Comparison of ENCODE assay signal across 19 mouse cellular contexts in genomic region chr10:108185265-108185664, GRCm38 (mm10). TPM values are rescaled to one million over a fixed set of nuclear protein-coding genes. Genes with fewer than 3 reads are reported as not detected.
DNase-seq lines count a peak whose midpoint lies in the region; ATAC-seq and TF ChIP-seq lines count a peak whose summit lies in the region.
"Had no signal": no experiment of that assay in that cellular context is flagged by ENCODE, and none has a peak within 500 bp of the region (broad histone marks: within the 10 kb centered on the region; RNA-seq: fewer than 3 reads in every experiment).

No protein-coding gene starts in this region.

- no peak overlapping the region for H3K4me3 ChIP-seq in forebrain, embryonic 15.5 days
- no peak overlapping the region for H3K4me3 ChIP-seq in forebrain, embryonic 11.5 days (ENCODE audit: low read depth, low read length)
- no peak overlapping the region for H3K4me3 ChIP-seq in intestine, embryonic 16.5 days (ENCODE audit: low read length)
- H3K4me3 ChIP-seq in intestine, embryonic 15.5 days (replicated peaks): no peak overlapping the region
- no peak overlapping the region for H3K4me3 ChIP-seq in intestine, postnatal 0 days (ENCODE audit: low read depth, low read length)
- no peak overlapping the region for H3K4me3 ChIP-seq in kidney, embryonic 14.5 days (ENCODE audit: low read length)
- H3K4me3 ChIP-seq: hindbrain, embryonic 15.5 days; midbrain, embryonic 13.5 days had no signal

- no peaks in the 10 kb centered on the region; the same call in 1 of the 2 replicates for H3K4me1 ChIP-seq in forebrain, embryonic 15.5 days
- no peaks in the 10 kb centered on the region for H3K4me1 ChIP-seq in forebrain, embryonic 11.5 days (replicated peaks; ENCODE audit: control insufficient read depth, insufficient read depth, low read length)
- H3K4me1 ChIP-seq in intestine, embryonic 16.5 days (ENCODE audit: control insufficient read depth, insufficient read depth, low read length): peaks cover 7% of the 10 kb centered on the region; the same call in 1 of the 2 replicates
- H3K4me1 ChIP-seq in intestine, embryonic 15.5 days (replicated peaks): peaks cover 7% of the 10 kb centered on the region; the same call in 1 of the 2 replicates
- peaks cover 3% of the 10 kb centered on the region; the same call in 1 of the 2 replicates for H3K4me1 ChIP-seq in intestine, postnatal 0 days (replicated peaks; ENCODE audit: control insufficient read depth, insufficient read depth, low read length)
- no peaks in the 10 kb centered on the region for H3K4me1 ChIP-seq in kidney, embryonic 14.5 days (ENCODE audit: control insufficient read depth, insufficient read depth, low read length)

- H3K36me3 ChIP-seq in forebrain, embryonic 15.5 days: no peaks in the 10 kb centered on the region
- no peaks in the 10 kb centered on the region for H3K36me3 ChIP-seq in forebrain, embryonic 11.5 days (ENCODE audit: control insufficient read depth, insufficient read depth, low read length)
- no peaks in the 10 kb centered on the region; the same call in 1 of the 2 replicates for H3K36me3 ChIP-seq in intestine, embryonic 16.5 days (ENCODE audit: control insufficient read depth, insufficient read depth, low read length)
- no peaks in the 10 kb centered on the region for H3K36me3 ChIP-seq in intestine, embryonic 15.5 days
- no peaks in the 10 kb centered on the region for H3K36me3 ChIP-seq in intestine, postnatal 0 days (ENCODE audit: control insufficient read depth, insufficient read depth)
- H3K36me3 ChIP-seq in kidney, embryonic 14.5 days (ENCODE audit: control insufficient read depth, insufficient read depth, low read length): no peaks in the 10 kb centered on the region
- H3K36me3 ChIP-seq: hindbrain, embryonic 15.5 days; midbrain, embryonic 13.5 days had no signal

- peak; percentile 44; the same call in 1 of the 2 replicates for ATAC-seq in forebrain, embryonic 15.5 days (replicated peaks)
- ATAC-seq in forebrain, embryonic 11.5 days (replicated peaks; ENCODE audit: low FRiP score): no peak
- ATAC-seq in intestine, embryonic 16.5 days: 0 out of 2 replicates have a peak, but pooled peaks have one; percentile 27
- ATAC-seq in intestine, embryonic 15.5 days: no peak; the same call in 1 of the 2 replicates
- peak; percentile 81 for ATAC-seq in intestine, postnatal 0 days
- ATAC-seq in kidney, embryonic 14.5 days (ENCODE audit: low FRiP score, low TSS enrichment): no peak
- ATAC-seq: midbrain, embryonic 13.5 days had no signal

- no peak overlapping the region for H3K27ac ChIP-seq in forebrain, embryonic 15.5 days (replicated peaks)
- H3K27ac ChIP-seq in forebrain, embryonic 11.5 days (ENCODE audit: low read depth, low read length): no peak overlapping the region
- H3K27ac ChIP-seq in intestine, embryonic 16.5 days (ENCODE audit: low read length): no peak overlapping the region
- H3K27ac ChIP-seq in intestine, embryonic 15.5 days: no peak overlapping the region
- H3K27ac ChIP-seq in intestine, postnatal 0 days (ENCODE audit: low read depth, low read length): no peak overlapping the region
- no peak overlapping the region for H3K27ac ChIP-seq in kidney, embryonic 14.5 days (ENCODE audit: low read depth, low read length)
- H3K27ac ChIP-seq: hindbrain, embryonic 15.5 days; macrophage; midbrain, embryonic 13.5 days had no signal

- H3K27me3 ChIP-seq in forebrain, embryonic 15.5 days: no peaks in the 10 kb centered on the region
- no peaks in the 10 kb centered on the region for H3K27me3 ChIP-seq in forebrain, embryonic 11.5 days (ENCODE audit: control insufficient read depth, insufficient read depth, low read length)
- no peaks in the 10 kb centered on the region for H3K27me3 ChIP-seq in intestine, embryonic 16.5 days (replicated peaks; ENCODE audit: control insufficient read depth, insufficient read depth, low read length)
- H3K27me3 ChIP-seq in intestine, embryonic 15.5 days (replicated peaks): no peaks in the 10 kb centered on the region
- H3K27me3 ChIP-seq in intestine, postnatal 0 days (replicated peaks; ENCODE audit: control insufficient read depth, insufficient read depth, low read length): no peaks in the 10 kb centered on the region
- H3K27me3 ChIP-seq in kidney, embryonic 14.5 days (ENCODE audit: control insufficient read depth, insufficient read depth, low read length): no peaks in the 10 kb centered on the region
- H3K27me3 ChIP-seq: hindbrain, embryonic 15.5 days; midbrain, embryonic 13.5 days had no signal

- WGBS in forebrain, embryonic 15.5 days: 78% methylated on average over 3 of the region's 3 CpGs
- WGBS in forebrain, embryonic 11.5 days: 89% methylated on average over 3 of the region's 3 CpGs
- WGBS in intestine, embryonic 16.5 days: 71% methylated on average over 3 of the region's 3 CpGs
- WGBS in intestine, embryonic 15.5 days: 78% methylated on average over 3 of the region's 3 CpGs
- WGBS in intestine, postnatal 0 days: 62% methylated on average over 3 of the region's 3 CpGs
- 85% methylated on average over 3 of the region's 3 CpGs for WGBS in kidney, embryonic 14.5 days

- H3K4me2 ChIP-seq in forebrain, embryonic 15.5 days (replicated peaks): no peak overlapping the region
- H3K4me2 ChIP-seq in forebrain, embryonic 11.5 days (ENCODE audit: low read depth, low read length, severe bottlenecking): no peak overlapping the region
- no peak overlapping the region for H3K4me2 ChIP-seq in intestine, embryonic 16.5 days (ENCODE audit: low read depth, low read length)
- H3K4me2 ChIP-seq in intestine, embryonic 15.5 days (replicated peaks): no peak overlapping the region
- H3K4me2 ChIP-seq in intestine, postnatal 0 days (replicated peaks; ENCODE audit: low read depth): no peak overlapping the region
- no peak overlapping the region for H3K4me2 ChIP-seq in kidney, embryonic 14.5 days (replicated peaks; ENCODE audit: low read depth, low read length)
- H3K4me2 ChIP-seq: hindbrain, embryonic 15.5 days; midbrain, embryonic 13.5 days had no signal

- no peak for DNase-seq in forebrain, embryonic 11.5 days (ENCODE audit: low spot score)
- peak; percentile 56 for DNase-seq in Muller cell, postnatal 12 days (ENCODE audit: inconsistent ontology term)
- DNase-seq in ovary, postnatal 10 days (ENCODE audit: low spot score): no peak
- DNase-seq: B cell, adult 2 months; cerebellum, postnatal 10 days; heart, adult 18-20 months; kidney, adult 8-10 months; kidney, postnatal 4 days; liver; lung, adult 2 months; right cerebral cortex, postnatal 14 days had no signal

- no peak overlapping the region for H3K9ac ChIP-seq in forebrain, embryonic 15.5 days (replicated peaks)
- no peak overlapping the region for H3K9ac ChIP-seq in forebrain, embryonic 11.5 days (ENCODE audit: low read length)
- no peak overlapping the region for H3K9ac ChIP-seq in intestine, embryonic 16.5 days (ENCODE audit: low read depth, low read length)
- no peak overlapping the region for H3K9ac ChIP-seq in intestine, embryonic 15.5 days
- H3K9ac ChIP-seq in intestine, postnatal 0 days (ENCODE audit: low read depth, low read length): no peak overlapping the region
- no peak overlapping the region for H3K9ac ChIP-seq in kidney, embryonic 14.5 days (ENCODE audit: low read depth, low read length)
- H3K9ac ChIP-seq: hindbrain, embryonic 15.5 days; midbrain, embryonic 13.5 days had no signal

- TF ChIP-seq CTCF in intestine, postnatal 0 days (IDR thresholded peaks at IDR 0.05; ENCODE audit: low read depth): no peak

- H3K9me3 ChIP-seq in forebrain, embryonic 15.5 days: no peaks in the 10 kb centered on the region
- no peaks in the 10 kb centered on the region for H3K9me3 ChIP-seq in forebrain, embryonic 11.5 days (ENCODE audit: control insufficient read depth, low read length)
- no peaks in the 10 kb centered on the region for H3K9me3 ChIP-seq in intestine, embryonic 16.5 days (ENCODE audit: control insufficient read depth, low read length)
- no peaks in the 10 kb centered on the region for H3K9me3 ChIP-seq in intestine, embryonic 15.5 days
- H3K9me3 ChIP-seq in intestine, postnatal 0 days (ENCODE audit: control insufficient read depth): no peaks in the 10 kb centered on the region
- H3K9me3 ChIP-seq in kidney, embryonic 14.5 days (ENCODE audit: control insufficient read depth, low read length): no peaks in the 10 kb centered on the region
- H3K9me3 ChIP-seq: hindbrain, embryonic 15.5 days; midbrain, embryonic 13.5 days had no signal

RNA-seq across cellular contexts. Expression of gene Ppp1r12a, which starts 23.3 kb away (rescaled TPM):
- polyA plus RNA-seq in forebrain, embryonic 15.5 days (2015; fragmentation: Nextera tagmentation; extraction: Ambion mirVana): 80.1 and 82.4 TPM in 2 replicates
- 76.2 and 80.7 TPM in 2 replicates for polyA plus RNA-seq in forebrain, embryonic 11.5 days (2014; fragmentation: Nextera tagmentation; extraction: Ambion mirVana)
- polyA plus RNA-seq in intestine, embryonic 16.5 days (2015; fragmentation: Nextera tagmentation; extraction: Ambion mirVana): 89.6 and 101 TPM in 2 replicates
- polyA plus RNA-seq in intestine, embryonic 15.5 days (2015; fragmentation: Nextera tagmentation; extraction: Ambion mirVana): 98.1 and 105 TPM in 2 replicates
- polyA plus RNA-seq in intestine, postnatal 0 days (2015; fragmentation: Nextera tagmentation; extraction: Ambion mirVana): 84.1 and 102 TPM in 2 replicates
- polyA plus RNA-seq in kidney, embryonic 14.5 days (2014; fragmentation: Nextera tagmentation; extraction: Ambion mirVana): 82.3 and 98.5 TPM in 2 replicates

Comparison
In these comparisons a context has a peak if more than half of its experiments do, and no peak if none do; other contexts are left out.
1. ATAC-seq: peak in forebrain, embryonic 15.5 days (single experiment), intestine, embryonic 16.5 days (single experiment) and intestine, postnatal 0 days (single experiment); none in forebrain, embryonic 11.5 days (single experiment), intestine, embryonic 15.5 days (single experiment) and kidney, embryonic 14.5 days (single experiment).